Mouse (Mus musculus) left cerebral cortex, postnatal 25 days (tissue): Measurements from ENCODE around the gene Ccdc180. TPM values are rescaled to one million over a fixed set of nuclear protein-coding genes. Genes with fewer than 3 reads are reported as not detected.
A peak's percentile ranks its signal among the peaks of the same experiment; 100 is the strongest.

ENCODE experiments used
- DNase-seq, 2 experiments: peaks; one replicate each; pipeline ENCODE4 v3.0.0; 2022; ENCODE audit warnings: low spot score in 2 of 2, mixed read lengths in 1 of 2
- intact Hi-C: fragments of 180-260 bp; cut with DNase I; formaldehyde crosslinking; loops from one replicate; pipeline ENCODE4 v1.15.1; 2025
- total RNA-seq, 2 experiments: library from RNA; stranded (reverse); gene quantifications; 2 replicates each; pipeline ENCODE4 v1.2.3; 2021

The Ccdc180 gene
- total RNA-seq, 2 experiments from 2014 or later, result not detected

- intact Hi-C loops, result no loop called here
- no peak for DNase-seq
These were observed 77.6 kb downstream of the Ccdc180 start for GRCm38 (mm10) chr4:45967479-45968341.

GRCm38 (mm10) chr4:45969051-45969450 is 78.9 kb downstream of the Ccdc180 start:
- no peak for DNase-seq
- intact Hi-C loops, result no loop called here

GRCm38 (mm10) chr4:45970048-45970560 is 80.0 kb downstream of the Ccdc180 start:
- intact Hi-C loops, result loop anchor here (5.0 kb wide), 2 partner anchors 67 to 157 kb away; partner anchors contain the start of gene Tmod1
- no peak for DNase-seq

GRCm38 (mm10) chr4:45971806-45972447 is 81.8 kb downstream of the Ccdc180 start:
- intact Hi-C loops, result loop anchor here (5.0 kb wide), 2 partner anchors 65 to 155 kb away; partner anchors contain the start of gene Tmod1
- DNase-seq, result peak; percentile 97 to 98

GRCm38 (mm10) chr4:45972448-45972854 is 82.3 kb downstream of the Ccdc180 start:
- intact Hi-C loops, result loop anchor here (5.0 kb wide), 2 partner anchors 65 to 155 kb away; partner anchors contain the start of gene Tmod1
- DNase-seq, result peak; percentile 68 to 72

GRCm38 (mm10) chr4:45972951-45973350 is 82.8 kb downstream of the Ccdc180 start:
- intact Hi-C loops, result loop anchor here (5.0 kb wide), 2 partner anchors 64 to 154 kb away; partner anchors contain the start of gene Tmod1
- no peak for DNase-seq

GRCm38 (mm10) chr4:45976931-45977667 is 87.0 kb downstream of the Ccdc180 start:
- intact Hi-C loops, result no loop called here
- DNase-seq, result no peak

GRCm38 (mm10) chr4:45979916-45980315 is 89.8 kb downstream of the Ccdc180 start:
- no peak for DNase-seq
- intact Hi-C loops, result no loop called here

GRCm38 (mm10) chr4:45981054-45981453 is 91.0 kb downstream of the Ccdc180 start:
- no peak for DNase-seq
- intact Hi-C loops, result no loop called here

- intact Hi-C loops, result no loop called here
- DNase-seq, result no peak
These were observed 100.5 kb downstream of the Ccdc180 start for GRCm38 (mm10) chr4:45990427-45991135.

- intact Hi-C loops, result no loop called here
- DNase-seq, result peak in 1 of 2 experiments; percentile 30
These were observed 108.4 kb downstream of the Ccdc180 start for GRCm38 (mm10) chr4:45998536-45998935.

Other genes starting within 250 kb of the Ccdc180 start
- gene Aldh1b1, start 91.3 kb upstream of the Ccdc180 start, total RNA-seq, result 1 to 10 TPM; 5.7 to 6.4 TPM
- gene Igfbpl1, start 63.4 kb upstream of the Ccdc180 start, total RNA-seq, result under 1 TPM; 0.41 to 0.62 TPM
- gene Stra6l, start 41.6 kb upstream of the Ccdc180 start, total RNA-seq, result not detected
- 10 to 100 TPM; 27.0 to 28.1 TPM for gene Tdrd7, start 75.0 kb downstream of the Ccdc180 start, total RNA-seq
- gene Tmod1, start 148.6 kb downstream of the Ccdc180 start, total RNA-seq, result 10 to 100 TPM; 39.6 to 48.7 TPM
- gene Ncbp1, start 248.3 kb downstream of the Ccdc180 start, total RNA-seq, result 10 to 100 TPM; 51.3 to 54.9 TPM
- 10 to 100 TPM; 14.2 to 17.7 TPM for gene Tstd2, start 248.4 kb downstream of the Ccdc180 start, total RNA-seq